Mouse (Mus musculus): ENCODE results near the gene Atp6v0b.

The Atp6v0b gene

GRCm38 (mm10) chr4:117869317-117869716, 17.8 kb downstream of the Atp6v0b start:
- no peak for DNase-seq

DNA sequence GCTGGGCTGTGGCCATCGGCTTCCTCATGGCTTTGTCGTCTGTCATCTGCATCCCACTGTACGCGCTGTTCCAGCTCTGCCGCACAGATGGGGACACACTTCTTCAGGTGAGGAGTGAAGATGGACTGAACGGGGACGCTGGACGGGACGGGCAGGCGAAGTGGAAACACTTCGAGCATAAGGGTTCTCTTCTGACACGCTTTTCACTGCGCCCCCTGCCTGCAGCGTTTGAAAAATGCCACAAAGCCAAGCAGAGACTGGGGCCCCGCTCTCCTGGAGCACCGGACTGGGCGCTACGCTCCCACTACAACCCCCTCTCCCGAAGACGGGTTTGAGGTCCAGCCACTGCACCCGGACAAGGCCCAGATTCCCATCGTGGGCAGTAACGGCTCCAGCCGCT, 19.3 kb downstream of the Atp6v0b start:
- peak; percentile 73 to 74 for DNase-seq

- no peak for DNase-seq
Observed at GRCm38 (mm10) chr4:117867000-117867399, 20.1 kb downstream of the Atp6v0b start.

- DNase-seq, result peak; percentile 92 to 95
Observed at GRCm38 (mm10) chr4:117866083-117866482, 21.1 kb downstream of the Atp6v0b start.

DNA sequence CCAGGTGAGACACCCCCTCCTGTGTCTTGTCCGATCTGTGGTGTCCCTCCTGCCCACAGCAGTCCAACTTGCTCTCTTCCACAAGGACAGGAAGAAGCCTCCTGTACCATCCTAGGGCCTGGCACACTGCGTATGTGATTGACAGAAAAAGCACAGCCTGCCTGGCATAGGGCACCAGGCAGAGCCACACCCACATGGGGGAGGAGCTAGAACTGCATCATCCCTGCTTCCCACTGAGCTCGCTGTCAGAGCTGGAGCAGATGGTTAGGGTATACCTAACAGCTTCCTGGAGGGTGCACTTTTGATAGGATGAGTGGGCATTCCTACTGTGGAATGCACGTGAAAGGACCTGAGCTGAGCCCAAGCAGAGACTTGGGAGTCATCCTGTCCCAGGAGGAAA, 24.3 kb downstream of the Atp6v0b start:
- peak in 1 of 2 experiments; percentile 55 for DNase-seq

DNA sequence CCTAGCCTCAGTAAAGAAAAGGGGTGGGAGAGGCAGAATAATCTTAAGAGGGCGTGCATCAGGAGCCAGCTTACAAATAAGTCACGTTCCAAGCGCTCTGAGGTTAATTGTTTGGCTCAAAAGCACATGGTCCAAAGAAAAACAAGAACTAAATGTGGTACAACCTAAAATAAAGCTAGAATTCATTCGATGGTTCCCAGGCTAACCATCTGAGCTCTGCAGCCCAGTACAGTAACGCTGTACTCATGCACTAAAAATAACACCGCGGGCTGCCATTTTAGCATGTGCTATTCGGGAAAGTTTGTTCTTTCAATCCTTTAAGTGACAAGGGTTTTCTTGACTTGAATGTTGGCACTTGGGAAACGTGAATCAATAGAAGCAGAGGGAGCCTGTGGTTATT, 26.6 kb downstream of the Atp6v0b start:
- DNase-seq, result no peak

DNA sequence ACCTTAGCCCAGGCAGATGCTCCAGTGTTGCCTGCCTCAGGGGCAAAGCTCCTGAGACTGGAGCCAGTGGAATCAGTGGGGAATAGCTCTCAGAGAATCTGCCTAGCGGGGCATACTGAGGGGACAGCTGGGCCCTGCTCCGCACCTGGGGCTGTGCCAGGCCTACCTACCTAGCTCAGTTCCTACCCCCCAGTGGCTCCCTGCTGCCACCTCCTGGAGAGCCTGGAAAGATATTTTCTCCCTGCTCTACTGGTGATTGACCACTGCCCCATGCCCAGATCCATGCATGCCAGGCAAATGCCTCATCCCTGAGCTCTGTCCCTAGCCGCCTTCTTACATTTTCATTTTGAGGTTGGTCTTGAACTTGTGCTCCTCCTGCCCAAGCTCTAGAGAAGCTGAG, 28.3 kb downstream of the Atp6v0b start:
- DNase-seq, result peak; percentile 76 to 86

GRCm38 (mm10) chr4:117855146-117855545, 32.0 kb downstream of the Atp6v0b start:
- DNase-seq, result peak in 1 of 2 experiments; percentile 29

DNA sequence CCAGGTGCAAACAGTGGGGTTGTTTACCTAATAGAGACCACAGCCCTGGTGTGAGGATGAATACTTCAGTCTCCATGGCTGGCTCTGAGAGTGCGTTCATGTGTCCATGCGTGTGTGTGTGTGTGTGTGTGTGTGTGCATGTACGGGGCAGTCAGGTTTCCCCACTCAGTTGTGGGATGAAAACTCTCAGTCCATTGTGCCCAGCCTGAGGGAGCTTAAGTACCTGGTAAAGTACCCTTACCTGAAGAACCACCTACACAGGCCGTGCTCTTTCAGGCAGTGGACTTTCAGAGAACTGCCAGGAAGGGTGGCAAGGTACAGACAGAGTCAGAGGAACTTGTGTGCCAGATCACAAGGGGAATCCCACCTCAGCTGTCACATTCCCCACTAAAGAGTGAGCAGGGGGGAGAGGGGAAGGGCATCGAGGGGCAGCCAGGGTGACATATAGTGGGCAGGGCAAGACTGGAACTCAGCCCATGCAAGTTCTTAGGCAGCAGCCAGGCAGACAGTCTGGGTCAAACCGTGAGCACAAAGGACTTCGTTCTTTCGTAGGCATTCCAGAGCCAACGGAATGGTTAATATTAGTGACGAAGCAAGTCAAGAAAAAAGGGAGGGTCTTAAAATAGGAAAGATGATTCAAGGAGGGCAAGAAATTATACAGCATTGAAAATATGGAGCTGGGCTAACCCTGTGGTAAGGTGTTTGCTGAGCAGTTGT, 34.8 kb downstream of the Atp6v0b start:
- no peak for DNase-seq

GRCm38 (mm10) chr4:117850871-117851270, 36.3 kb downstream of the Atp6v0b start:
- peak; percentile 31 to 51 for DNase-seq

DNA sequence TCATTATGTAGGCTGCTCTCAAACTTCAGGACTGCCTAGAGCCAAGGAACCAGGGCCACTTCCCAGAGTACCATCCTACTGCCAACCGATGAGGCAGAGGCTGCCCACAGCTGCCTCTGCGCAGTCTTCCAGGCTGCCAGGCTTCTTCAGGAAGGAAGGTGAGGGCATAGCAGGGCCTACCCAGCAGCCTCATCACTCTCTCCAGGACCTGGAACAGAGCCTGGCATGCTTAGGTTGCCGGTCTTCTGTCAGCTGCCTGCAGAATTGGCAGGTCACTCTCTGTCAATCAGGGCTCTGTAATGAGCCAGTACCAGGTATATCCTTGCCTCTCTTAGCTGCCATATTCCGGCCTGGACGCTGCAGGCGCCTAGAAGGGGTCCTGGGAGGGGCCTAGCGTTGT, 37.0 kb downstream of the Atp6v0b start:
- DNase-seq, result no peak

DNA sequence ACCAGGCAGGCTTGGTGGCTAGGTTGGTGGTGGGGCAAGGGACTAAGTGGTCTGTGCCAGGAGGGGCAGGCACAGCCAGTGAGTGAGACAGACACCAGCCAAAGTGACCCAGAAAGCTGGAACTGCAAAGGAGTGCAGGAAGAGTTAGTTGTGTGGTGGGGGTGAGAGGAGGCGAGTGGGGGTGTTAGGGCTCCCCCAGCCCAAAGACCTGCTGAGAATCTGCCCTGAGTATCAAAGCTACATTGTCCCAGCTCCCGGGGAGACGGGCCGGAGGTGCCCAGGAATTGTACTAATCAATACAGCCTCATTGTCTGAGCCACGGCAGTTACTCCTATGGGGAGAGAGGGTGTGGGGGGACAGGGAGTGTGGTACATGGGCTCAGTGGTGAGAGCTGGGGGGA, 37.6 kb downstream of the Atp6v0b start:
- DNase-seq, result no peak

GRCm38 (mm10) chr4:117849063-117849462, 38.1 kb downstream of the Atp6v0b start:
- DNase-seq, result no peak

DNA sequence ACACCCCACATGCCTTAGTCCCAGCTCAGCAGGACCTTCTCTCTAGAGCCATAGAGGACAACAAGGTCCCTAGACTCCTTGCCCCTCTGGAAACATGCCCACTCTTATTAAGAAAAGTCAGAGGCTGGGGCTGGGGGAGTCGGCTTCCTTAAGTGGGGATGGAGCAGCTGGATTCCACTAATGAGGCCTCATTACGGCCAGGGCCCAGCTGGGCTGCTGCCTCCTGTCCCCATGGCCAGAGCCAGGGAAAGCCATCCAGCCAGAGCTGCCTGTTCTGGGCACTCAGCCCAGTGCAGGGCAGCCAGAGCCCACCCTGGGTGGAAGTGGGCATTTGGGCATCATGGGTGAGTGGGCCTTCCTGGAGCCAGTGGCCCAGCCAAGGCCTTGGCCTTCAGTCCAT, 40.1 kb downstream of the Atp6v0b start:
- DNase-seq, result peak in 1 of 2 experiments; percentile 34

GRCm38 (mm10) chr4:117846261-117846660, 40.9 kb downstream of the Atp6v0b start:
- no peak for DNase-seq

GRCm38 (mm10) chr4:117845316-117845715, 41.8 kb downstream of the Atp6v0b start:
- peak in 1 of 2 experiments; percentile 62 for DNase-seq

DNA sequence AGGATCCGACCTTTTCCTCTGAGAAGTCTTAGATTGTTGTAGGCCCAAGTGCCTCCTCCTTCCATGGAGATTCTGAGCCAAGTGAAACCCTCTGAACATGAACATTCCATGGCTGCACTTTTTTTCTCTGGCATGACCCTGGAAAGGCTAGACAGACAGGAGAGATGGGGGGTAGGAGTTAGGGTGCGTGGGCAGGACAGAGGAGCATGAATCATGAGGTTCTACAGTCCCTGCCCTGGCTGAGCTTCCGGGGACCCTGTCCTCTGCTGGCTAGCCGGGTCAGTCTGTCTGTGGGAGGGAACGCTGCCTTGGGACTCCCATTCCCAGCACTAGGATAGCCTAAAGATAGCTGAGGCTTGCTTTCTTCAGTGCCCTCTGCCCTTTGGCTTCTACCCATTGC, 42.7 kb downstream of the Atp6v0b start:
- no peak for DNase-seq

DNA sequence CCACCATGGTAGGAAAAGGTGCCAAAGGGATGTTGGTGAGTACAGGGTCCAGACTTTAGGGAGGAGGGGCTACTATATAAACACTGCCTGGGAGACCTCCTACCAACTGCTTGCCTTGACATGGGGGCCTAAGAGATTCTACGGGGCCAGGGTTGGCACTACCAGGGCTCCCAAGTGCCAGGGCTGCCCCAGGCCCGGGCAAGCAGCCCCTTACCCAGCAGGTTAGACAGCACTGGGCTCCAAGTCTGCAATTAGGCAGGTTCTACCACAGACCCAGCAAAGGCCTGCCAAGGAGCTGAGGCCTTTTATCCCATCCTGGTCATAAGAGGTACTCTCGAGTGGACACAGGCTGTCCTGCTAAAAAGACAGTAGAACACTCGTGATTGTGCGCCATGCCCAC, 44.0 kb downstream of the Atp6v0b start:
- no peak for DNase-seq

- DNase-seq, result peak; percentile 27 to 58
Observed at GRCm38 (mm10) chr4:117841566-117841965, 45.6 kb downstream of the Atp6v0b start.

- DNase-seq, result no peak
Observed at GRCm38 (mm10) chr4:117840821-117841220, 46.3 kb downstream of the Atp6v0b start.

DNA sequence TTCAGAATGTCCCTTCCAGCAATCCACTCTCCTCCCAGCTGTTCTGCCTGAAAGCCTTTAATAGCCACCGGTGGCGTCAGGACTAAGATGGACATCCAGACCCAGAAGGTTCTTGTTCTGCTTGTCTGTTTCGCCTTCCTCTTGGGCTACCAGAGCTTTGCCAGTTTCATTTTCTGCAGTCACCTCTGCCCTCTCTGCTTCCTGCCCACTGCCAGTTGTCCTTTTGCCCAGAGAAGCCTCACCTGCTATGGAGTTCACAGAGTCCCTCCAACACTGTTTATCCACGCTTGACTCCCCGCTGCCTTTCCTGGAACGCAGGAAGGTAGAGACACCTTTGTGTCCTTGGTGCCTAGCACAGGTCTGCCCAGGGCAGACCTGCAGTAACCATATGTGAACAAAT, 47.8 kb downstream of the Atp6v0b start:
- peak; percentile 63 to 86 for DNase-seq

DNA sequence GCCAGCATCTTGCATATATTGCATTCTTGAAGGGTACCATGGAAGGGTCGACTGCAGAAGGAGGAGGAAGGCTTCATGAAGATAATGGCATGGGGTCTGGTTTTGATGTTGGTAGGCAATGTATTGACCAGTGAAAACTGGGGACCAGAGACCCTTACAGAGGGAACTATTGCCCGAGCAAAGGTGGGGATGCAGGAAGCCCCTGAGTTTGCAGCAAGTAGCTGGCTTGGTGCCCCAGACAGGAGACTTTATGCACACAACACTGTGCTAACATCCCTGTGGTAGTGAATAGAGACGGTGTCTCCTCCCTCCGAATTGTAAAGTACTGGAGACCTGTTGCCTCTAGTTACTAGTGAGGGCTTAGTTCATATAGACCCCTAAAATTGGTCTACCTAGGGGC, 49.9 kb downstream of the Atp6v0b start:
- no peak for DNase-seq

DNA sequence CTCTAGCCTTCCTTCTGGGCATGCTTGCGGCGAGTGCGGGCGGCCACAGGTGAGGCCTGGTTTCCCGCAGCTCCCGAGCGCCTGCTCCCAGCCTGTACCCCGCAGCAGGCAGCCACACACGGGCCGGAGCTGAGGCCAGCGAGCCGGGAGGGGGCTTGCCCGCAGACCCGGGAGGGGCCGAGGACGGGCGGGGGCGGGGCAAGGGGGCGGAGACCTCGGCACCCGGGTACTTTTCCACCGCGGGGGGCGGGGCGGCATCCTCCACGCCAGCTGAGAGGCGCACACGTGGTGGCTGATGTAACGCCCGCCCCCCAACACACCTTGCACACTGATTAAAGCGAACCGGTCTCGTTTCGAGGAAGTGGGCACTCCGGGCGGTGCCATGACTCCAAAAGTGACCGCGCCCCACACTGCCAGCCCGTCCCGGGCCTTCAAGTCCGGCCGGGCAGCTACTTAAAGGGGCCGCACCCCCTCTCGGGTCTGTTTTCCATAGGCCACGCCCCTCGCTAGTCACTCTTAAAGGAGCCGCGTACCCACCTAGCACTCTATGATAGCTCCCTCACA, 50.8 kb downstream of the Atp6v0b start:
- DNase-seq, result peak; percentile 95 to 96

DNA sequence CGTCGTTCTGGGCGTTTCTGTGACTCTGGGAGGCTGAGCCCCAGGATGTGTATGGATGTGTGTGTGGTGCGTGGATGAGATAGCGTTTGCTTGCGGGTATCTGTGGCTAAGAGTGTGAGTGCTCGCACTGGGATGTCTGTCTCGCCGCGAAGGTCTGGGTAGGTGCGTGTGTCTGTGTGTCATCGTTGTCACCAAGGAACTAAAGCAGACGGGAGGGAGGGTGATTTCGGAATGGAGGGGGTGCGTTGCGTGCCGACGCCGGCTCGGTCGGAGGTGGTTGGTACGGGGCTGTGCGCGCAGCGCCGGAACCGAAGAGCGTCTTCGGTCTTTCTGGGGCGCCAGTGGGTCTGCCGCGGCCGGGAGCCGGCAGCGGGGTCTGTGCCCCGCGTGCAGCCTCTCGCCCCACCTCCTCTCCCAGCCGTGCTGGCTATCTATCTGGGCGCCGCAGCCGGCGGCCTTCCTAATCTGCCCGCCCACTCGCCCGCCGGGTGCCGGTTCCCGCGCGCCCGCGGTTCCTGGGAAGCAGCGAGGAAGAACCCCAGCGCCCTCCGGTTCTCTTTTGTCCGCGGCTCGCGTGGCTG, 51.5 kb downstream of the Atp6v0b start:
- DNase-seq, result peak; percentile 47 to 62

All from kidney, postnatal 25 days (tissue).